Mouse (Mus musculus) cortical plate, adult 2 months (tissue): ENCODE measurements around the gene Cnot6l.

Experiments
- CTCF ChIP-seq: fragments of 200-500 bp; IDR thresholded peaks from 2 replicates; pipeline ENCODE4 v1.5.1; 2011; ENCODE audit warnings: mild to moderate bottlenecking, control low read depth, low read length; ENCODE audit not compliant: insufficient read depth; ENCODE audit errors: extremely low read depth
- POLR2A ChIP-seq: fragments of 200-500 bp; IDR thresholded peaks from 2 replicates; pipeline ENCODE4 v1.6.1; 2011; ENCODE audit warnings: mild to moderate bottlenecking, low read length, control low read depth; ENCODE audit not compliant: insufficient read depth; ENCODE audit errors: extremely low read depth

GRCm38 (mm10) chr5:96126856-96127255, 37.1 kb downstream of the Cnot6l start:
- TF ChIP-seq POLR2A (no peak), CTCF (no peak)
